Mouse (Mus musculus) intestine, embryonic 16.5 days (tissue): ENCODE measurements around the gene Ampd2. TPM values are rescaled to one million over a fixed set of nuclear protein-coding genes. Genes with fewer than 3 reads are reported as not detected.
A peak's percentile ranks its signal among the peaks of the same experiment; 100 is the strongest.

Source experiments
- ATAC-seq: fragments of 200-750 bp; cut with Nextera tagmentation; 2 replicates; pipeline ENCODE4 v1.8.0; 2017; ENCODE audit warnings: moderate TSS enrichment, moderate library complexity
- H3K27ac ChIP-seq: fragments of 300-500 bp; sonication (generic); 2 replicates; pipeline ENCODE4 v1.5.1; 2014; ENCODE audit warnings: mild to moderate bottlenecking, low read length
- H3K27me3 ChIP-seq: fragments of 300-500 bp; sonication (generic); replicated peaks from 2 replicates; pipeline ENCODE4 v1.6.1; 2014; ENCODE audit warnings: low read length, control low read depth, mixed read lengths; ENCODE audit not compliant: control insufficient read depth, insufficient read depth
- H3K36me3 ChIP-seq: fragments of 300-500 bp; sonication (generic); 2 replicates; pipeline ENCODE4 v1.6.1; 2014; ENCODE audit warnings: low read length, control low read depth; ENCODE audit not compliant: control insufficient read depth, insufficient read depth
- H3K4me1 ChIP-seq: fragments of 300-500 bp; sonication (generic); 2 replicates; pipeline ENCODE4 v1.6.1; 2014; ENCODE audit warnings: low read length, control low read depth, mixed read lengths; ENCODE audit not compliant: control insufficient read depth, insufficient read depth
- H3K4me2 ChIP-seq: fragments of 300-500 bp; sonication (generic); 2 replicates; pipeline ENCODE4 v1.6.1; 2014; ENCODE audit warnings: low read depth, low read length, control low read depth
- H3K4me3 ChIP-seq: fragments of 300-500 bp; sonication (generic); 2 replicates; pipeline ENCODE4 v1.5.1; 2014; ENCODE audit warnings: mild to moderate bottlenecking, low read length
- H3K9ac ChIP-seq: fragments of 300-500 bp; sonication (generic); 2 replicates; pipeline ENCODE4 v1.6.1; 2014; ENCODE audit warnings: low read depth, low read length
- H3K9me3 ChIP-seq: fragments of 300-500 bp; sonication (generic); 2 replicates; pipeline ENCODE4 v1.6.1; 2016; ENCODE audit warnings: low read length, control low read depth; ENCODE audit not compliant: control insufficient read depth
- WGBS: fragments of 180-500 bp; shearing (Covaris S2); extraction: QIAGEN DNeasy Blood & Tissue Kit; methylation state at CpG from one replicate; pipeline ENCODE4 v1.1.7; 2014; 5-methylcytosine and 5-hydroxymethylcytosine counted together
- polyA plus RNA-seq: library from polyadenylated mRNA; unstranded; fragments of >200 nt; fragmentation: Nextera tagmentation; extraction: Ambion mirVana; gene quantifications from 2 replicates; pipeline ENCODE4 v1.2.1, GENCODE M21; 2015

Gene Ampd2
- polyA plus RNA-seq, 1 experiment from 2014 or later: 48.9 TPM

DNA sequence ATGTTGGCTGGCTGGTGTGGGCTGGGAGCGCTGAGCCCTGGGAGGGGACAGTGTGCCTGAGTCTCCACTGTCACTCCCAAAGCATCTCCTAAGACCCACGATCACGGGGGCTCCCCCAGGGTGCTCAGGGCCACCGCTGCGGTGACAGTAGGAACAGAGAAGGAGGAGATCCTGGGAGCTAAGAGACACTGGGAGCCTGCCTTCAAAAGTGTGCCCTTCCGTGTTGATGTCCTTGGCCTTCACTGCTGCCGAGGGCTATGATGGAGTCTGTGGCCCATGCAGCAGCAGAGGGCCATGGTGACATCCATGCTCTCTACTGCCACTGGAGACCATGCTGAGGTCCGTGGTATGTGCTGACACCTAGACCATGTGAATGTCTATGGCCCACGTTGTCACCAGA, 20.9 kb downstream of the Ampd2 start:
- no peak overlapping the region for H3K27ac ChIP-seq
- no peak for ATAC-seq
- no peaks in the 10 kb centered on the region for H3K27me3 ChIP-seq
- no peaks in the 10 kb centered on the region for H3K9me3 ChIP-seq
- no peak overlapping the region for H3K4me3 ChIP-seq
- no peak overlapping the region for H3K9ac ChIP-seq
- peaks cover 11% of the 10 kb centered on the region; the same call in 1 of the 2 replicates for H3K4me1 ChIP-seq
- no peak overlapping the region for H3K4me2 ChIP-seq
- WGBS: 78% methylated on average over 9 of the region's 9 CpGs
- H3K36me3 ChIP-seq: no peaks in the 10 kb centered on the region

DNA sequence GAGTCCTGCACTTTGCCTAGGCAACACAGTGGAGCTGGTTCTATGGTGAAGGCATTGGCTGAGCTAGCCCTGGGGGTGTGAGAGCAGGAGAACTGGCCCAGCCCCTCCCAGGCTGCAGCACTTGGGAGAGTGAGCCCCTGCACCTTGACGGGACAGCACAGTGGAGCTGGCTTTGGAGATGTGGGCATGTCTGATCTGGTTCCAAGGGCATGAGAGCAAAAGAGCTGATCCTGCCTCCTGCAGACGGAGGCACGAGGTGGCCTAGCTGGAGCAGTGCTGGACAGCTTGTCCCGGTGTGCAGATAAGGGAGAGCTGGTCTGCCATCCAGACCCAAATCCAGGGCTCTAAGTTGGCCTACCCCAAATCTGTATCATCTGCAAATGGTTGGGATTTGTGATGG, 21.8 kb downstream of the Ampd2 start:
- WGBS: 72% methylated on average over 4 of the region's 4 CpGs
- H3K4me3 ChIP-seq: no peak overlapping the region
- H3K27ac ChIP-seq: no peak overlapping the region
- no peak overlapping the region for H3K4me2 ChIP-seq
- H3K9ac ChIP-seq: no peak overlapping the region
- H3K36me3 ChIP-seq: no peaks in the 10 kb centered on the region
- peaks cover 7% of the 10 kb centered on the region; the same call in 1 of the 2 replicates for H3K4me1 ChIP-seq
- no peaks in the 10 kb centered on the region for H3K9me3 ChIP-seq
- ATAC-seq: no peak
- no peaks in the 10 kb centered on the region for H3K27me3 ChIP-seq

DNA sequence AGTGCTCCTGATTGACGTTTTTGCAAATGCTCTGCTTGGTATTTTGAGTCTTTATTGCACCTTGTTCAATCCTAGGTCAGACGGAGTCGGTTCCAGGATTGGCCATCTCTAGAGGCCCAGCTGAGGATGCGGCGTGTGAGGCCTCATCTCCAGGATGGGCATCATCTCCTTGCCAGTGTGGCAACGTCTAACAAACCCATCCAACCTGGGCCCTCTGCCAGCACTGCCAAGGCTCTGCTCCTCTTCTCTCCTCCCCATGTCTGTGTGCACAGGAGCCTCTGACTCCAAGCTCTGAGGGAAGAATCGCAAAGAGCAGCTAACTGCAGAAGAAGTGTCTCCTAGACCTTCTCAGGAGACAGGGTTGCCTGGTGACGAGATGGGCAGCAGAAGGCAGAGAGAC, 23.8 kb downstream of the Ampd2 start:
- ATAC-seq: no peak
- H3K36me3 ChIP-seq: no peaks in the 10 kb centered on the region
- no peak overlapping the region for H3K27ac ChIP-seq
- H3K4me3 ChIP-seq: no peak overlapping the region
- no peaks in the 10 kb centered on the region for H3K4me1 ChIP-seq
- WGBS: 79% methylated on average over 8 of the region's 8 CpGs
- H3K9ac ChIP-seq: no peak overlapping the region
- no peaks in the 10 kb centered on the region for H3K9me3 ChIP-seq
- no peaks in the 10 kb centered on the region for H3K27me3 ChIP-seq
- H3K4me2 ChIP-seq: no peak overlapping the region

DNA sequence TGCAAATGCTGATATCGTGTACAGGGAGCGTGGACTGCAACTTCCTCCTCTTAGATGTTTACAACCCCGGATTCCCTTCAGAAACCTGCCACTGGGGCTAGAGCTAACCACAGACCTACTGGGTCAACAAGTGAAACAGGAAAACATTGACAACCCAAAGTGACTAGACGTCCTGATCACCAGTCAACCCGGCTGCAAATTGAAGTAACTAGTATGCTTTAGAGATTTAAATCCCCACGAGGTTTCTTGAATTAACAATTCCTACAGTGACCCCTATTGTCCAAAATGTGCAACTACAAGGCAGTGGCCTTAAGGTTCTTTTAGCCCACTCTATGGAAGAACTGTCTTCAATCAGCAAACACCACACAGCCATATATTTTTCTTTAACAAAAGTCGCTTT, 25.0 kb downstream of the Ampd2 start:
- no peak overlapping the region; the same call in 1 of the 2 replicates for H3K9ac ChIP-seq
- ATAC-seq: peak; percentile 37
- H3K27ac ChIP-seq: no peak overlapping the region
- H3K4me3 ChIP-seq: no peak overlapping the region
- H3K36me3 ChIP-seq: no peaks in the 10 kb centered on the region
- WGBS: 12% methylated on average over 7 of the region's 7 CpGs
- H3K27me3 ChIP-seq: no peaks in the 10 kb centered on the region
- H3K4me2 ChIP-seq: peak overlapping the region; percentile 38
- H3K4me1 ChIP-seq: no peaks in the 10 kb centered on the region
- H3K9me3 ChIP-seq: no peaks in the 10 kb centered on the region

DNA sequence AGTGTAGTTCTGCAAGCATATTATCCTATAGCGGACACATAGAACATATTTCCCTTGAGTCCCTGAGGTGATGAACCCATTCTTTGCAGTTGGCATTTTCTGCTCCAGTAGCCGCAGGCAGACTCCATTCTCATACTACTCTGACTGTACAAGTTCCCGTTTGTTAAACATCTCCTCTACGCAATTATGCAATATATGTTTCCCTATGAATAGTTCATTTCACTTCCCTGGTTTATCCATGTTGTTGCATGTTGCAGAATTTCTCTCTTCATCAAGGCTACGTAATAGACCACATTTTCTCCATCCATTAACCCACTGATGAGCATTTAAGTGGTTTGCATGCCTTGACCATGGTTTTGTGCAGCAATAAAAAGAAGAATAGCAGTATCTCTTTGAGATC, 36.0 kb downstream of the Ampd2 start:
- no peak overlapping the region for H3K4me3 ChIP-seq
- H3K4me2 ChIP-seq: no peak overlapping the region
- ATAC-seq: no peak
- H3K4me1 ChIP-seq: no peaks in the 10 kb centered on the region
- no peaks in the 10 kb centered on the region for H3K9me3 ChIP-seq
- H3K36me3 ChIP-seq: no peaks in the 10 kb centered on the region
- no peak overlapping the region for H3K27ac ChIP-seq
- WGBS: 87% methylated on average over 5 of the region's 5 CpGs
- no peaks in the 10 kb centered on the region for H3K27me3 ChIP-seq
- H3K9ac ChIP-seq: no peak overlapping the region

DNA sequence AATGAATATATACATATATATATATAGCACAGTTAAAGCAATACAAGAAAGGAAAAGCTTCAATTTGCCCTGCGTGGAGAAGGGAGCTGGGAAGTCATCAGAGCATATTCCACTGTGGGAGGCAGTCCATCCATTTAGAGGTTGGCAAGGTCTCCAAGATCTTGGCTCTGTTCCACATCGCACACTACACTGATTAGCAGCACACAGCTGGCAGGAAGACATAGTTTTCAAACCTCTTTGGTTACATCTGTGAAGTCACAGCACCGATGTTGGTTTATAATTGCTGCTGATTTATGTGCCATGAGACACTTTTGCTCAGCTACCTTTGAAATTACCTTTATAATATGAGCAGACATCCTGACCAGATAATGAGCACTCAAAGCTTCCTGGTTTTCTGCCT, 38.1 kb downstream of the Ampd2 start:
- Histone ChIP-seq H3K4me3 (no peak overlapping the region), H3K4me1 (peaks cover 7% of the 10 kb centered on the region; the same call in 1 of the 2 replicates), H3K36me3 (no peaks in the 10 kb centered on the region), H3K9ac (no peak overlapping the region), H3K27me3 (no peaks in the 10 kb centered on the region), H3K9me3 (no peaks in the 10 kb centered on the region), H3K27ac (no peak overlapping the region), H3K4me2 (no peak overlapping the region)
- WGBS: 50% methylated on average over 3 of the region's 3 CpGs
- no peak for ATAC-seq

DNA sequence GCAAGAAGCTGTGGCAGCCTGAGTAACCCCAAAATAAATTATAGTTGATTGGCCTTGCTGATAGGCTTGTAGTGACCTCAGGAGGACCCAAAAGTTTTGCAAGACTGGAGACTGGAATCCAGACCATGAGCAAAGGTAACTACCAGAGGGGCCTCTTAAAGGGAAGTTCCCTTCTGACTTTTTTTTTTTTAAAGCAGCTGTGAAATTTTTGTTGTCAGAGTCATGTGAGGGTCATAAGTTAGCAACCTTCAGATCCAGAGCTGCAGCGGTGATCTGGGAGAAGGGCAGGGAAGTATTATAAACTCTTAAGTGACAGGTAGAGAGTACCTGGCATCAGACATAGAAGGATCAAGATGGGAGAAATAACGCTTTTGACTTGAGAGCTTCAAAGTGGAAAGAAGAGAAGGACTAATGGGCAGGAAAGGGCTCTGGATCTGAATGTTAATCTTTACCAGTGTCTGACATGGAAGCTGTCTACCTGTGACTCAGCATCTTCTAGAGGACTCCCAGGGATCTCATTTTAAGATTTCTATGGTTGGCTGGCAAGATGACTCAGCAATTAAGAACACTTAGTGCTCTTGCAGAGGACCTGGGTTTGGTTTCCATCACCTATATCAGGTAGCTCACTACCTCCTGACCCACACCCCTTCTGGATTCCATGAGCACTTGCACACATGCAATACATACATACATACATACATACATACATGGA, 39.4 kb downstream of the Ampd2 start:
- Histone ChIP-seq H3K4me2 (no peak overlapping the region), H3K4me3 (no peak overlapping the region), H3K9ac (no peak overlapping the region), H3K27ac (peak overlapping the region; percentile 45; the same call in 1 of the 2 replicates), H3K9me3 (no peaks in the 10 kb centered on the region), H3K27me3 (no peaks in the 10 kb centered on the region), H3K36me3 (no peaks in the 10 kb centered on the region), H3K4me1 (peaks cover 7% of the 10 kb centered on the region; the same call in 1 of the 2 replicates)
- 70% methylated on average over 2 of the region's 2 CpGs for WGBS
- ATAC-seq: no peak

DNA sequence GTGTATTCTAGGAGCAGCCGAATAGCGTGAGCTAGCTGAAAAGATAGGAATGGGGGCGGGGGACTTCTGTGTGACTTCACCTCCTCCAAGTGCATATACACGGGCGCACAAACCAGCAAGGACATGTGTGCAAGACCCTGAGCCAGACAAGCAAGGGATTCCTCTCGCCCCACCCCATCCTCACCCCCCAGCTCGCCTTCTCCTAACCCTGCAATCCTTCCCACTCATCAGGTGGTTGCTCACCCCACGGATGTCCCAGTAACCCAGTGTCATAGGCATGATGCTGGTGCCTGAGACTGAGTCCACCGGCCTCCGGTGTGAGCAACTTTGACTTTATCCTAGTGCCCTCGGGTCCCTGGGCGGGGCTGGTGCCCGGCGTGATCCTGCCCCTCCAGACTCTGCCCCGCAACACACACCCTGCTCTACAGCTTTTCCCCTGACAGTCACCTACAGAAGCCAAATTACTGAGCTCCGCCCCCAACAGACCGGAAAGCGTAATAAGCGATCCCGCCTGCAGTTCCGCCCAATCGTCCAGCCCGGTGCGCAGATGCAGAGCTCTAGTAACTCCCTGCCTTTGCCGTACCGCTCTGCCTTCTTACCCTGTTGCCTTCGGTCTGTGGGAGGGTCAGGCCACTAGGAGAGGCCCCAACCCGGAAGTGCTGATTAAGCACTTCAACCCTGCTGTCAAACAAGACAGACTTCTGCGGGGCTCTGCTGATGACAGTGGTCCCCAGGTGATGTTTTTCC, 41.9 kb downstream of the Ampd2 start, which contains the start of gene Gstm4:
Gene Gstm4, minus strand, starts transcription at position 501 of the 747 bp plus-strand sequence.
- Histone ChIP-seq H3K9me3 (no peaks in the 10 kb centered on the region), H3K27ac (peak within 1 kb of the TSS; percentile 77), H3K27me3 (no peaks in the 10 kb centered on the region), H3K36me3 (no peaks in the 10 kb centered on the region), H3K4me2 (peak within 1 kb of the TSS; percentile 82), H3K9ac (peak within 1 kb of the TSS; percentile 77), H3K4me1 (peaks cover 12% of the 10 kb centered on the region), H3K4me3 (peak within 1 kb of the TSS; percentile 59)
- ATAC-seq: peak; percentile 97
- WGBS: 5% methylated on average over 29 of the region's 29 CpGs

DNA sequence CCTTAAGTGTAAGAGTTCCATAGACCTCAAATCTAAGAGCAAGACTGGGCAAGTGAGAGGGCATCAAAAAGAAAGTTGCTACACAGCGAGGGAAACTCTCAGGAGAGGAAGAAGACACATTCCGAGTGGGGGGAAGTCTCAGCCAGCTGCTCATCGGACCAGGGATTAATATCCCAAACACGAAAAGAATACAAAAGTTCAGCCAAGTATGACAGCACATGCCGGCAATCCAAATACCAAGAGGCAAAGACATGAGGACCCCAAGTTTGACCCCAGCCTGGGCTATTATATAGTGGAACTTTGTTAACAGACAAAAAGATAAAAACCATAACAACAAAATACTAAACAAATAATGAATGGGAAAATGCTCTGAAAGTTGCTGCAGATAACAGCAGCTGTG, 53.3 kb downstream of the Ampd2 start:
- Histone ChIP-seq H3K27me3 (no peaks in the 10 kb centered on the region), H3K4me3 (no peak overlapping the region), H3K4me1 (peaks cover 4% of the 10 kb centered on the region; the same call in 1 of the 2 replicates), H3K36me3 (no peaks in the 10 kb centered on the region), H3K27ac (no peak overlapping the region), H3K9ac (no peak overlapping the region), H3K9me3 (0 out of 2 replicates have a peak, but pooled peaks cover 3% of the 10 kb centered on the region), H3K4me2 (no peak overlapping the region)
- ATAC-seq: no peak
- 54% methylated on average over 5 of the region's 5 CpGs for WGBS
